Mouse (Mus musculus): ENCODE measurements around the gene Cyp2j12.

- TF ChIP-seq POLR2A (IDR thresholded peaks at IDR 0.05; ENCODE audit: low read depth, low read length): peak; percentile 23
- no peak for TF ChIP-seq CTCF (conservative IDR thresholded peaks at IDR 0.05; ENCODE audit: insufficient read depth, insufficient read length, low read depth, low read length)
These were observed 63.5 kb downstream of the Cyp2j12 start, which contains the start of gene Cyp2j13 for GRCm38 (mm10) chr4:96077261-96078125.
